Mouse (Mus musculus) cerebellum, adult 11-12 months (tissue): ENCODE measurements around the gene Ddx4.
"Not testable (repeated sequence)": the region's sequence is repeated elsewhere in the genome, so short reads cannot be mapped to it uniquely, and the experiment has no call there.

Experiments used
- DNase-seq: peaks from one replicate; pipeline ENCODE4 v3.0.0; 2022

The Ddx4 gene

DNA sequence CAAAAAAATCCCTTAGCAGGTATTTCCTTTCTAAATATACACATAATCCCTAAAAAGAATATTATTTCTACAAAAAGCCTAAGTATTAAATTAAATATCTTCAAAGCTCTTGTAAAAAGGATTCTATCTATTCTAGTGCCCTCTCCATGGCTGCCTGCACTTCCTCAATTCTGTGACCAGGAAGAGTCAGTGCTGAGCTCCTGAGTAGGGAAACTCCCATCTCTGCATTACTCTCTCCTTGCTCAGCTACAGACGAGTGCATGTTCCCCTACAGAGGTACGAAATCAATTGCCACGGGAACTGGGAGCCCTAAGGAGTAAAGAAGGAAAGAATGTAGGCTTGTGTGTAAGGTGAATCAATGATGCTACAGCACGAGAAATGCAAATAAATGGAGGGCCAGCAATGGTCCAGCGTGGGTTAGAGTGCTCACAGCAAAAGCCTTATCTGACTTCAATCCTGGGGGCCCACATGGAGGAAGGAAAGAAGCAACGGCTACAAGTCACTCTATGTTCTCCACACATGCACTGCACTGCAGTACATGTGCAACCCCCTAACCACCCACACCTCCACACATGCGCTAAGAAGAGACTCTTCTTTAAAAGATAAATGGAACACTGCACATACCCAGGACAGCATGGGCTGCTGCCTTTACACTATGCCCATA lies 17.0 kb downstream of the Ddx4 start:
- DNase-seq, result no peak

DNA sequence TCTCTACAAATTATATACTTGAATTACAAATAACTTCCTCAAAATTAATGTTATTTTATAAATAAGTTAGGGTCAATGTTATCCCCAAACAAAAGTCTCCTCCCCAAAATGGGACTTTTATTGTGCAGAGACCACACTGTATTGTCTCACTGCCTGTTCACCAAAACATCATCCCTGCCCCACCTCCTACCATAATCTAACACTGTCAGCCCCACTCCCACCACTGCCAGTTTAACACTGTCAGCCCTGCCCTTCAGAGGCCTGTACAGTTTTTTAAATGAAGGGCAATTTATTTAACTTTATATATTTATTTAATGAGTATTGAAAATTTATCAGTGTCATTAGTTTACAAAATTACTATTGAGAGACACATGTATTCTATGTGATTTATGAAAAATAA lies 26.7 kb downstream of the Ddx4 start:
- DNase-seq, result no peak

DNA sequence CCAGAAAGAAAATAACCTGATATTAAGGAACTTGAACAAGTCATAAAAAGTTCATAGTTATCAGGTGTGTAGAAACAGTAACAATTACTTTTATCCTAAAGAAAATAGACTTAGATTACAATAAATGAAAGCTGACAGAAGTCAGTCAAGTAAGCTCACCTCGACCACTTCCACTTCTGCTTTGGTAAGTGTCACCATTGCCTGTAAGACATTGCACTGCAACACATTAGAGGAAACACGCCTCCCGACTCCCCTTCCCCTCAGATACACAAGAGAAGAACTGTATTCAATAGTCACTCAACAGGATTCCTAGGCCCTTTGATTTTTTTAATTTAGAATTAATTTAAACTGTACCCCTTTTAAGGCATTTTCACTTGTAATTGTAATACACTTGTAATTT lies 27.7 kb downstream of the Ddx4 start:
- no peak for DNase-seq

DNA sequence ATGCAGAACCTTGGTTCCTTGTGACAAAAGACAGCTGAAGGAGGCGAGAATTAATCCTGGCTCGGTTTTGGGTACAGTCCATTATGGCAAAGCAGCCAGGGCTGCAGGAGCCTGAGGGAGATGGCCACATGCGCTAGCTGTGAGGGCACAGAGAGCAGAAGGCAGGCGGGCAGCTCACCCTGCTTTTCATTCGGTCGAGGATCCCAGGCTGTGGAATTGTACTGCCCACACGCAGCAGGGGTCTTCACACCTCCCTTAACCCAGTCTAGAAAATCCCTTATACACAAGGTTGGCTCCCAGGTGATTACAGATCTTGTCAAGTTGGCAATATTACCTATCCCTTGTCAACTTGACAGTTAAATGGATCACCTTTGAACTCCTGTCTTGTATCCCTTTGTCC lies 28.6 kb downstream of the Ddx4 start:
- peak; percentile 21 for DNase-seq

DNA sequence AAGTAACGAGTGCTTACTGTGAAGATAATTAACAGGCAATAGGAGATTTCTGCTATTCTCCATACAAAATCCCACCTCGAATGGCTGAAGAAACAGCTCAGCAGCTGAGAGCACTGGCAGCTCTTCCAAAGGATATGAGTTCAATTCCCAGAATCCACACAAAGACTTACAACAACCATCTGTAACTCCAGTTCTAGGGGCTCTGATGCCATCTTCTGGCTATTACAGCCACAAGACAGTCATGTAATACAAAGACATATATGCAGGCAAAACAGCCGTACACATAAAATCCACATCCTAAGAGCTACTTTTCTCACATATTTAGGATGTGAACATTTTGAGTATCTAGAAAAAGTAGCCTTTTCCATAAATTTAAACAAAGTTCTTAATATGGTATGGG lies 30.7 kb downstream of the Ddx4 start:
- no peak for DNase-seq

DNA sequence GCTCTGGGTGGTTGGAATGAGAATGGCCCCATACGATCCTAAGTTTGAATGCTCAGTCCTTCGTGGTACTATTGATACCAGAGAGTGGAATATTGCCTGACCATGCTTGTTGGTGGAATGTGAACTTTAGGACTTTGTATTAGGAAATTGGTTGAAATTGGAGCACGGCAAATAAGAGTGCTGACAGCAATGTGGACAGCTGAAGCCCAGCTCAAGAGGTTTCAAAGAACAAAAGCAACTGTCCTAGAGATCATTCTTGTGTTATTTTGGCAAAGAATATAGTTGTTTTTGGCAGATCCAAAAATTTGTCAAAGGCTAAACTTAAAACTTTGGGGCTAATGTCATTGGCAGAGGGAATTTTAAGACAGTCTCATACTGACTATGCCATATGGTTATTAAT lies 43.7 kb downstream of the Ddx4 start:
- no peak for DNase-seq

DNA sequence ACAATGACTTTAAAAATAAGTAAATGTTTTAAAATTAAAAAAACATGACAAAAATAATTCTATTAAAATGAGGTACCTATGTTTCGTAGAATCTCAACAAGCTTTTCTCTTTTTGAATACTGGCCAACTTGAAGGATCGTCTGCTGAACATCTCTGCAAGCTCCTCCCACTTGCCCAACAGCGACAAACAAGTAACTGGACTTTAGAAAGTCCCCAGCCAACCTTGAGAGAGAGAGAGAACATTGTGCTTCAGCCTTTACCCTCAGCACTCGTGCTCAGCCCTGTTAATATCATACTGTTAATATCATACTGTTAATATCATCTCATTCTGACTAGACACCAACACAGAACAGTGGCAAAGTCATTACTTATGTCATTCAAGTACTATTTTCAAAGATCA lies 47.9 kb downstream of the Ddx4 start:
- DNase-seq, result no peak

DNA sequence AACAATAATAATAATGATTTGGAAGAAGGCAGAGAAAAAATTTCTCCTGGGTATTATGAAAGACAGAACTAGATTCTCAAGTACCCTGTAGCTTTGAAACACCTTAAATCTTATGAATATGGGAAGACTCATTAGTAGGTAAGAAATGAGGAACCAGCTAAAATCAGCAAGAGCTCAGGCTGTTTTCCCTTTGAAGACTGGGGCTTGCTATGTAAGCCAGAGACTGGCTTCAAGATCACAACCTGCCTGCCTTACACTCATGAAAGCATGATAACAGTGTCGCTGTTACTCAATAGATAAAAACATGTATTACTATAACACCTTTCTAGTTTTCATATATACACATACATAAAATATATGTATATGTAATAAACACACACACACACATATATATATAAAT lies 48.4 kb downstream of the Ddx4 start:
- no peak for DNase-seq

DNA sequence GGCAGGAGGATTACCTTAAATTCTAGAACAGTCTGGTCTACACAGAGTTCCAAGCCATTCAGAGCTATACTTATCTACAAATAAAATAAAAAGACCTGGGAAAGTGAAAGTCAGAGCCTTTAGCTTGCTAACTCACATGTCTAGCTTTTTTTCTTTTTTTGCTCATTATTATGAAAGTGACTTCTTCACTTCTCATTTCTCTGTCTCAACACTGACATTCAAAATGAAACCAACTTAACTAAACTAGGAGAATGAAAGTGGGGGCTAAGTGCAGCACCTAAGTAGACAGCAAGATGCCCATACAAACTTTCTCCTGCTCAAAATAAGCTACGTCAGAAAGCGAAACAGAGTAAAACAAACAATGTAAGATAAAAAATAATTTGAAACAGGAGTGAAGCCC lies 49.7 kb downstream of the Ddx4 start:
- no peak for DNase-seq

DNA sequence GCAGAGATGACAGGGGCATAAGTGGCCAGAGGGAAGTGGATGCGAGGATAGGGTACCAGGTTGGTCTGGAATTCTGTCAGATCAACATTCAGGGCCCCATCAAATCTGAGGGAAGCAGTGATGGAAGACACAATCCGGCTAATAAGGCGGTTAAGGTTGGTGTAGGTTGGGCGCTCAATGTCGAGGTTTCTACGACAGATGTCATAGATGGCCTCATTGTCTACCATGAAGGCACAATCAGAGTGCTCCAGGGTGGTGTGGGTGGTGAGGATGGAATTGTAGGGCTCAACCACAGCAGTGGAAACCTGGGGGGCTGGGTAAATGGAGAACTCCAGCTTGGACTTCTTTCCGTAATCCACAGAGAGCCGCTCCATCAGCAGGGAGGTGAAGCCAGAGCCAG lies 58.0 kb downstream of the Ddx4 start, which contains the start of gene Il31ra:
Gene Il31ra (minus strand): TSS at position 101 of the 400 bp plus-strand sequence.
- DNase-seq, result not testable (repeated sequence)

DNA sequence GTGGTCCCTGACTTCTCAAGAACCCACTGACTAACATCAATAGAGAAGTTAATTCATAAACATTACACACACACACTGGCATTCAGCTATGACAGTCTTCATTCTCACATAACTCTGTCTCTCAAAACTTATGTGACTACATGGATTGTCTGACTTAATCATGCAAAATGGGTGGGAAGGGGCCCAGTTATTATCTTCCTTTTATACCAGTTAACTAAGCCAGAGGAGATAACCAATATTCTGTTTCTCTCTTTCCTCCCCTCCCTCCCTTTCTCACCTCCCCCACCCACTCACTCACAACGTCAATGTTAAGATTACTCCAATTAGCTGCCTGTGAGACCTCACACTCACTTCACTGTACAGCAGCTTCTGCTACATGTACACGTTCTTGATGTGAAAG lies 62.0 kb downstream of the Ddx4 start:
- DNase-seq, result no peak

DNA sequence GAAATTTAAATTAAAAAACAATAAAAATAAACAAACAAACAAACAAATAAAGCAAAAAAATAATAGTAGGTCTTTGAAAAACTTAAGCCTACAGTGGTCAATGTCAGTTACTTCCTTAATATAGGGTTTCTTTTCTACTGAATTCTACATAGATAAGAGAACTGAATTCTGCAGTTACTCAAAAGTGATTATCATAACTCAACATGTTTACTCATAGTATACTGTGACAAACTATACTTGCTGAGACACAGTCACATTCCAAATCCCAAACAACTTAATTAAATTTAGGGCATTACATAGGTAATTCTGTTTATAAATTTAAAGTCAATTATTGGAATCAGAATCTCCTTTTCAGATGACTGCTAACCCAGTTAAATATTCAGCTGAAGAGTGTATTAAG lies 62.6 kb downstream of the Ddx4 start:
- no peak for DNase-seq

DNA sequence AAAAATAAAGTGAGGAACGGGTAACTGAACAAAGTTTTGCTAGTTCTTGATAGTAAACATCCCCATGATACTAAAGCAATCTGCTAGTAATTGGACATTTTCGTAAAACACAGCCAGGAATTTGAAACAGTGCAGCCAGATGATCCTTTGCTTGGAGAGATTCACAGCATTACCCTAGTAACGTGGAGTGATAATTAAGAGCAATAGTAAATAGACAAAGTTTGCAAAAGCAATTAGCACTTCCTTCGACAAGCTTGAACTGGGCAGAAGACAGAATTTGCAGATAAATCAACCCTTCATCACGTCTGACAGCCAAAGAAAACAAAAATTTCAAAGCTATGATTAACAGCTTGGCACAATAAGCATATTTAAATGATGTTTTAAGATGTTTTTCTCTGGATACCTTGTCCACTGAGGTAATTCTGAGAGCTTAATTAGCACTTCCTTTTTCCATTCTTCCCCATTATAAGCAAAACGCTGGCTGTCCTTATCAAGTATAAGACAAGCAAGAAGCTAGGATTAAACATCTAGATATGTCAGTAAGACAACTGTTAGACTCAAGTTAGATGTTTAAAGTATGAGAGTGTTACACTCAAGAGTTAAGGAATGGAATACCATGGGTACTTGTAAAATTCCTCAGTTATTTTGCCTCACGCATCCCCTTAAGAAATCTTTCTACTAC lies 67.6 kb downstream of the Ddx4 start:
- DNase-seq, result no peak

DNA sequence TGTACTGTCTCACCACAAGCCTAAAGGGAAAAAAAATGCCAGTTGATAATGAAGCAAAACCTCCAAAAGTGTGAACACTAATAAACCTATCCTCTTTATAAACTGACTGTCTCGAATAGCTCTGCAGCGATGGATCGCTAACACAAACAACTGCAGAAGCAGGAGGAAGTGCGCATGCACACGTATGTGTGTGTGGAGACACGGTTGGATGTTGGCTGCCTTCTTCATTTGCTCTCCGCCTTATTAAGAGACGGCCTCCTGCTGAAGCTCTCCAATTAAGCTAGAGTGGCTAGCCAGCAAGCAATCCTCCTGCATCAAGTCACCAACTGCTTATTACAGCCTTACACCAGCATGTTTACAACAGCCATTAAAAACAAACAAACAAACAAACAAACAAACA lies 70.0 kb downstream of the Ddx4 start:
- no peak for DNase-seq

DNA sequence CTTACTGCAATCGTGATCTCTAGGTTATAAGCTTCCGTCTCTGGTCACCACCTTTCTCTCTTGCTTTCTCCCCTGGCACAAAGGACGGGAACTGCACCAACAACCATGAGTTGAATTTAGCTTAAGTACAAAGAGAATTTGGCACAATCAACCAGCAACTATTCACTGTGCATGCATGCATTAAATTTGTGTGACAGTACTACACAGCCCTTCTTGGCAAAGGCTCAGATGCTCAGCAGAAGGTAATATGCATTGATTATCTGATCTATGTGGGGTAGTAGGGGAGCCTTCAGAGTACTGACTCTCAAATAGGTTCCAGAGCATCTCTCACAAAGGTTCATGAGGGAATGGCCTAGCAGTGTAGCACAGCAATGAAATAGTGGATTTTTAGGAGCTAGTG lies 70.5 kb downstream of the Ddx4 start:
- no peak for DNase-seq

DNA sequence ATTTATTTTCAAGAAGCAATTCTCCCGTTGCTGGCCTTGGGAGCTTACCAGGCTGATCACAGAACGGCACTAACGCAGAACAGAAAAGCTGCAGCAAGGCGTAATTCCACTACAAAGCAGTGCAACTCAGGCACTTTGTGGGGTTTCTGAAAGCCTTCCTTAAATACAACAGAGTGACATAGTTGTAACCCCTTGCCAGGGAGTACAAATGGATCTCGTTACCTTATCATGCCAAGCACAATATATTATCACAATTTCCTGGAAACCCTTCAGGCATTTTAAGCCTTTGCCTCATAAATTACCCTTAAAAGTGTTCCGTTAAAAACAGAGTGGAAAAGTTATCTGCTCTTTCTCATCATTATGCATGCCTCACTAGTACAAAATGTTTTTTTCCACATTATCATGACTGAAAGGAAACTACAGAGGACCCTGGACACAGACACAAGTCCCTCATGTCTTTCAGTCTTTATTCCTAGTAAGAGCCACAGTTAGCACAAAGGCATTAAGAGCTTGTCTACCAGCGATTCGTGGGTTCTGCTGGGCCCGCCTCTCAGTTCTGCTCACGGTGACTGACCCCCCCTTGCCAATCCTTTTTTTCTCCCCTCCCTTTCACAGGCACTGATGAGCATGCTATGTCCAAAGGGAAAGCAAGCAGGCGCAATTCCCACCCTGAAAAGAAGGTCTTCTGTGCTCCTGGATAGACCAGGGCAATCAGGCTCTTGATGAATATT lies 71.5 kb downstream of the Ddx4 start:
- no peak for DNase-seq

DNA sequence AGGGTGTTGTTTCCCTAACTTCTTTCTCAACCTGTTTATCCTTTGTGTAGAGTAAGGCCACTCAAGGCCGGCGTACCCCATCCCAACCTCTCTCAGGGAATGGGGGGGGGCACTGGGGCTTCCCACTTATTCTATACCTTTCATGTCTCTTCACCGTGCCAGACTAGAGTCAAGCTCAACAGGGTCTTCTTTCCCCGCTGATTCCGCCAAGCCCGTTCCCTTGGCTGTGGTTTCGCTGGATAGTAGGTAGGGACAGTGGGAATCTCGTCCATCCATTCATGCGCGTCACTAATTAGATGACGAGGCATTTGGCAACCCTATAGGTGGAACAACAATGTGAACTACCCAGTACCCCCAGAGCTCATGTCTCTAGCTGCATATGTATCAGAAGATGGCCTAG lies 74.2 kb downstream of the Ddx4 start:
- DNase-seq, result peak; percentile 99

DNA sequence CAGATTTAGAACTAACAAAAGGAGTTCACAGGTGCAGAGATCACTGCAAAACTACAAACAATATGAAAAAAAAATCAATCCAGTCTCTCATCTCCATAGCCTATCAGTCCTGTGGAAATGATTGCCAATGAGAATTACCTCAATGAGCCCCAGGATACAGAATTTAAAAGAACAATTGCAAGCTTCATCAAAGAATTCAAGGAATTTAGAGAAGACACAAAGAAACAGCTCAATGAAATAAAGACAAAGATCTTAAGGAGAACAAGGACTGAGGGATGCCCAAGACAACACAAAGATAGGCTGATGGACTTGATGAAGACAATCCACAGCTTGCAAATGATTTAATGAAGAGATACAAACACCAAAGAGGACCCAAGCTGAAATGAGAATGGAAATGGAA lies 78.5 kb downstream of the Ddx4 start:
- no peak for DNase-seq

DNA sequence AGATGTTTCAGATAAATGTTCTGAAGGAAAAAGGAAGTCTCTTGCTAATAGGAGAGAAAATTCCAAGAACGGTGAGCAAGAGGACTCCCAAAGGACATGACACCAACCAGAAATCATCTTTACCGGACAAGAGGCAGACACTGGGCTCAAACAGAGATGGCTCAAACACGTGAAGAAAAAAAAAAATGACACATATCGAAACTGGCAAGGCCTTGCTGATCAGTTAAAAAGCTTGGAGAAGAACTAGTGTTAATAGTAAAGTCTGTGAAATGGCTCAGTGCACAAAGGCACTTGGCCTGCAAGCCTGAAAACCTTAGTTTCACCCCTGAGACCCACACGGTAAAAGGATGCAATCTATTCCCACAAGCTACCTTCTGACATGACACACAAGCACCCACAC lies 81.5 kb downstream of the Ddx4 start:
- no peak for DNase-seq

DNA sequence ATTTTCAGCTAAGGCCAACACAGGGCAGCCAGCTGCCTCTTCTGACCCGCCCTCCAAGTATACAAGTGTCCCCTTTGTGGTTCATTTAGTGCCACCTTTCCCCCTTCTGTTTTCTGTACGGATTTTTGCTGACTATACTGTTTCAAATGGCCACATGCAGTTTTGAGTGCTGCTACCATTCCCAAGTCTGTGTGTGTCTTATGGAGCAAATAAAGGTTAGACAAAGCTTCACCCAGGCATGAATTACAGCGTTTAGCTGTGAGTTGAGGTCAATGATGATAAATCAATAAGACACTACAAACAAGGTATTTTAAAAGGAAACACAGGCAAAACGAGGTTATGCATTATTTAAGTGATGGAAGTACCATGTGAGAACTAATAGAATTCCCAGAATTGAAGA lies 82.7 kb downstream of the Ddx4 start:
- no peak for DNase-seq

DNA sequence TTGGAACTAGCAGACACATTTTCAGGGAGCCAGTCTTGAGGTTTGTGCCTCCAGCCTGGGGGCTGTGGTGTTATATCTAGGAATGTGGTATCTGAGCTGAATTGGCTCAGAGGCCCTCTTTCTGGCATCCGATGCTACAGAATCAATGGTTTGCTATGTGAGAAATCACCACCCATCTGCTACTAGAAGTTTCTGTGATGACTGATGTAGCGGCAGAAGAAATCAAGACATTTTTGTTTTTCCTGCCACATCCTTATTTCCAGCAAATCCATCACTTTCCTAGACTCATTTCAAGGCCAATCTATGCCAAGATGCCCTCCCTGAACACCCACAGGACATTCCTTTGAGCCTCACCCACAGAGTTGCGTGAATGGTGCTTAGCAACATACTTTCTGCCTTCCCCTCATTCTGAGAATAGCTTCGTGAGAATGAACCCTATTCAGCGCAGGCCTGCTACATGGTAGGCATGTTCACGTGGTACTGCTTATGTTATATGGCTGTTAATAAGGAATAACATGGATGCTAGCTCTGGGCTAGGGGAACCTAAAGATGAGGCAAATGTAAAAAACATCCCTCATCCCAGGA lies 91.6 kb downstream of the Ddx4 start:
- DNase-seq, result no peak

DNA sequence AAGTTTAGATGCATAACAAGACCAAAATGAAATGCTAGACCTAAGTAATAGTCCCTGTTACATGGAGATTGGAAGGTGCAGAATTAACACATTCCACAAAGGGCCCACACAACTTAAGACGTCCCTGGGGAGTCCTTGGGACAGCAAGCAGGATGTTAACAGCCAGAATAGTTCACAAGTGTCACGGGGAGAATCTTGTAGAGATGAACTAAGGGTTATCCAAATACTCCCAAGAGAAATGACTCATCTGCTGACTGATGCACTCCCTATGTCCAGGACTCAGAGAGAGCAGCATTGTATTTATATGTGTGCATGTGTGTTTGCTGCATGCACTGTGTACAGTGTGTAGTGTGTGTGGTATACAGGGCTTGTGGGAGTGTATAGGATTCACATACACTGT lies 95.8 kb downstream of the Ddx4 start:
- no peak for DNase-seq

DNA sequence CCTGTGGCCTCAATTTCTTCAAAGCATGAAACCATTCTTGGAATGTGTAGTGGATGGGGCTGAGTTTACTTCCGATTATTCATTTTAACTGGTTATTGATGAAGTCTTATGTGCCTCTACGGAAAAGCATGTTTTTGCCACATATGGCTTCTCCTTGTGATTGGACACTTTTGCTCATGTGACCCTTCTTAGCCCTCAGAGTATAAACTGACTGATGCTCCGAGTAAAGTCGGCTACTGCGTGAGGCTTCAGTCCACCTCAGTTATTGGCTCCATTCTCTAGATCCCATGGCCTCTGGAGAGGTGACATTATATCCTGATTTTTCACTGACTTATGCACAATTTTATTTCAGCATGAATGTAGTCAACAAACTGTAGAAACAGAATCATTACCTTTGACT lies 99.0 kb downstream of the Ddx4 start:
- no peak for DNase-seq
